Mouse (Mus musculus): ENCODE results near the gene St8sia2.
"Not testable (repeated sequence)": the region's sequence is repeated elsewhere in the genome, so short reads cannot be mapped to it uniquely, and the experiment has no call there.

Gene St8sia2

GRCm38 (mm10) chr7:73989366-73989765 lies 24.1 kb downstream of the St8sia2 start:
- no peak for DNase-seq (ENCODE audit: low read depth, low spot score)

- not testable (repeated sequence) for DNase-seq (ENCODE audit: low read depth, low spot score)
Measured at GRCm38 (mm10) chr7:73972157-73972556, 41.3 kb downstream of the St8sia2 start.

DNA sequence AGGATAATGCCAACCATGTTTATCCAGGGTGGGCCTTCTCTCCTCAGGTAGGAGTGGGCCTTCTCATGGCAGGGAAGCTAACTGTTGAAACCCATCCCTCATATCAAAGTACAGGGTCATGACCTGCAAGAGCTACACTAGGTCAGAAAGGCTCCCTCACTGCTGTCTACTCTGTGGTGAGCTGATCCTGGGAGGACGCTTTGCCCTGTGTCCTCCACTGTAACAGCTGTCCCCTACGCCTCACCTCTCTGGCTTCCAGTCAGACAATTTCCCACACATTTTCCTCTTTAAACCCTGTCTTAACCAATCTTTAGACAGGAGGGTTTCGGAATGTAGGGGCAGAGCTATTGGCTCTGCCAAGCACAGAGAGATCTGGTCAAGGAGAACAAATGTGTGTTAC lies 48.3 kb downstream of the St8sia2 start:
- no peak for DNase-seq (ENCODE audit: low read depth, low spot score)

- no peak for DNase-seq (ENCODE audit: low read depth, low spot score)
Measured at GRCm38 (mm10) chr7:73962431-73962830, 51.1 kb downstream of the St8sia2 start.

GRCm38 (mm10) chr7:73954441-73954840 lies 59.0 kb downstream of the St8sia2 start:
- no peak for DNase-seq (ENCODE audit: low read depth, low spot score)

DNA sequence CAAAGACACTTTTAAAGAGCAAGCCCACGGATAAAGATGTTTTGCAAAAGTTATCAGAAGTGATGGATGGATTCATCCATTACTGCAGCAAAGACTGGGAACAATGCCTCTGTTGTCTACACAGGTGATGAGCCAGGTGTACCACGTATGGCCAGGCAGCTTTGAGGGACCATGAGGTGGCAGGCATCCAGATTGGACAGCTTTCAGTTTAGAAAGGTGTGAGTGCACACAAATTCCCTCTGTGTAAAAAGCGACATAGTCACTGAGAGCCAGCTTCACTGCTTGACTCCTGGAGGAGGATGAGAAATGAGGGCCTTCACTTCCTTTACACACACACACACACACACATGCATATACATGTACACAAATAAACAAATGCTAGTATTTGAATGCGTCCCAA lies 60.4 kb downstream of the St8sia2 start:
- DNase-seq (ENCODE audit: low read depth, low spot score) = no peak

- DNase-seq (ENCODE audit: low read depth, low spot score) = no peak
Measured at GRCm38 (mm10) chr7:73941640-73942039, 71.8 kb downstream of the St8sia2 start.

DNA sequence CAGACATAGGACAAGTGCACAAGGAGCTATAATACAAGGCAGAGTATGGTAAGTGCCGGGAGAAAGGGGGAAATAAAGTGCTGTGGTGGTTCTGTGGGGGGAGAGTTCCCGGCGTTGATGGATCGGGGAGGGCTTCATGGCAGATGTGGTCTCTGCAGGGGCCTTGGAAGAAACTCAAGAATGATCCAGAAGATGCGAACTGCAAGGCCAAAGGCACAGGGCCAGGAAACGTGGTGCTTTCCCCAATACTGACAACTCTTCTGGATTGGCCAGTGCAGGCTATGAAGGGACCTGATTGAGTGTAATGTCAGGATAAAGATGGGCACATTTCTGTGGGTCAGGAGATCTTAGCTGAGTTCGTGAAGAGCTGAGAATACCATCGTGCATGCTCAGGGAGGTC lies 74.3 kb downstream of the St8sia2 start:
- no peak for DNase-seq (ENCODE audit: low read depth, low spot score)

DNA sequence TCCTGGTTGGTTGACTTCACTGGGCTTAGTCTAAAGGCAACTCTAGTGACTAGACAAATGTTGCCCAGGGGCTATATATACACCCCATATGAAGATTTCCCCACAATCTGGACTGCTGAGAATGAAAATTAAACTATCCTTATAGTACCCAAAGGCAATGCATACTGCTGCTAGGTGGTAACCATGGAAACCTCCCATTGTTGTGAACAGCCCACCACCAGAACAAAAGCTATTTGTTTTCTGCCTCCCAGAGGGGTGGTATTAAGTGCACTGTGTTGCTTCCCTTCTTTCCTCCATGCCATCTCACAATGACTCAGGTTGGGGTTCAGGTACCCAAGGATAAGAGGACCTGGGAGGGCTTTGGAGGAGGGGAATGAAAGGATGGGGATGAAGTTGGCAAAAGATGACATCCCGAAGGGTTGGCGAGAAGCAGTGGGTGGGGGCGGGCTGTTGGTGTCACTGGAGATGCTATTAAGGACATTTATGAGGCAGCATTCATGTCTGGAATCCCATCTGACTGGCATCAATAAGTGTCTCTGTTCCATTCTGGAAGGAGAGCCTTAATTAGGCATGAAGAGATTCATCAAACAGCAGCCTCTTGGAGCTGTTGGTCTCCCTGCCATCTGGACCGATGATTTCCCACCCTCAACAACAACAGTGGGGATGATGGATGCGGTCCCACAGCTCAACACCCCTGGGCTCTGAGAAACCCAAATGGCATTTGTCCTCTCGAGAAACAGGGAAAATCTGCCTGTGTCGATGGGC lies 75.3 kb downstream of the St8sia2 start:
- DNase-seq (ENCODE audit: low read depth, low spot score) = no peak

DNA sequence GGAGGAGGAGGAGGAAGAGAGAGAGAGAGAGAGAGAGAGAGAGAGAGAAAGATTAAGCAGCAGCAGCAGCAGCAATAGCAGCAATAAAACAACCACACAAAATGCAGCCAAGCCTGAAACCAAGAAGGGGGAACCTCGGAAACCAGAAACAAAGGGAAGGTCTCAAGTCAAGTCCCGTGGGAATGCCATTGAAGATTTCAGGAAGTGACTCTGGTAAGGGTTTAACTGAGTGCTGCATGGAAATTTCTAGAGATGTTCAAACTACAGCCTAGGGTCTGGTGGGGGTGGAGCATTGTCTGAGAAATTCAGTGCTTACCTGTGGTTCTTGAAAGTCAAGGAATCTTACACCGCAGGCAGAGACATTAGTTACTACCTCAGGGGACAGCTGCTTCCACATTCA lies 77.4 kb downstream of the St8sia2 start:
- DNase-seq (ENCODE audit: low read depth, low spot score) = no peak

GRCm38 (mm10) chr7:73935703-73936102 lies 77.8 kb downstream of the St8sia2 start:
- no peak for DNase-seq (ENCODE audit: low read depth, low spot score)

- no peak for DNase-seq (ENCODE audit: low read depth, low spot score)
Measured at GRCm38 (mm10) chr7:73933036-73933435, 80.5 kb downstream of the St8sia2 start.

DNA sequence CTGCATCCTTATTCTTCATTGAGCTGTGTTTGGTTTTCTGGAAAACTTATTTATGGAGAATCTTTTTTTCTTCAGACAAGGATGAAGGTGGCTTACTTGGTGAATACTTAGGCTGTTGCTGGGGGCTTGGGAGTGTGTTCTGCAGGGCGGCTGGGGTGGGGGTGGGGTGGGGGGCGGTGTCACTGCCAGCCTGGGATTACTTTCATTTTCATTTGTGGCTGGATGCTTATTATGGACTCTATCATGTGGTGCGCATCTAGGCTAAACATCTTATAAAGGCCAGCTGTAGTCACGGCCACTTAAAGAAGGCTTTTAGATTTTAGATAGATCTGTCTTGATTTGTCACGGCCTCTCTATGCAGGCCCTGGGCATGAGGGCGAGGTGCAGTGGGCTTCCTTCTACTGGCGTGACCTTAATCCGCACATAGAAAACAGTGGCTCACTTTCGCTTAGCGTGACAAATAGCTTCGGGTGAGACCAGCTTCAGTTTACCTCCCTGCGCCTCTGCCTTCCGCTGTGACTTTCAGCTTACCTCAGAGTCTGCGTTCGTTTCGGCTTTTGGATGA lies 92.5 kb downstream of the St8sia2 start:
- DNase-seq (ENCODE audit: low read depth, low spot score) = no peak

DNA sequence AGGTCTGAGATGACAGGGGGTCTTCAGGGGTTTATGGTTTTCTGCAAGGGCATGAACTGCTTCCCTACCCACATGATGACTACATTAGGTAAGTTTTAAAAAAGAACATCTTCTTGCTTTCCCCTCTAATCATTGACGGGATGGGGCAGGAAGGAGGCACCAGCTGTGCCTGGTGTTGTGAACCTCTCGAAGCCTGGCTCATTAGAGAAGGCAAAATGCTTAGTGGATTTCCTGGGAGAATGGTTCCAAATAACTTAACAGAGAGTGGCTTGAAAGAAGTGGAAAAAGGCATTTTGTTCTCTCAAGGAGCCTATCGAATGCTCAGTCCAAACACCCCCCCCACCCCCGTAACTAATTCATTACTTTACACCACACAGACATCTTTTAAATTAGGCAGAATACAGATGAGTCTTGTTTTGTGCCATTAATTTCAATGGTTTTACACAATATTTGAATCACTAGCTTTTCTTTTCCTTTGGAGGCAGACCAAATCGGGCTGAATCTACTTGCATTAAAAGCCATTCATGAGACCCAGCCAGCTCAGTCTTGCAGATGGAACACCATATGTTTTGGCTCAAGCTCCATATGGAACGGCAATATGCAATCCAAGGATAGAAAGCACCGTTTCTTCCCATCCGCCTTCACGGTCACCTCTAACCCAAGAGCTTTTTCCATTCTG lies 95.7 kb downstream of the St8sia2 start:
- no peak for DNase-seq (ENCODE audit: low read depth, low spot score)

DNA sequence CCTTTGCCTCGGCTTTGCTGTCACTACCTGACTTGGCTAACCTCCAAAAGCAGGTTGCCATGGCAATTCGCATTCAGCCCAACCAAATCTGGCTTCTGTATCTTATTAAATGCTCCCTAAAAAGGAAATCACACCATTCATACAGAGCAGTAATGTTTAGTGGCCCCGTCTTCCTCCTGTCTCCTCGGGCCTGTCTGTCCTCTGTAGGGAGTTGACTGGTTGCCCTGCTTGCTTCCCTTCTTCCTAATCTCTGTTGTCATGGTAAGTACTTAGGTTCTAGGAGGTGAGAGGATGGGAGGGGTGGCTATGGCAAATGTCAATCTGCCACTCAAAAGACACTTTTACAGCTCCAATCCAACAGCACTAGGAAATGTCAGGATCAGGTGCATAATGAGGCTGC lies 101.6 kb downstream of the St8sia2 start:
- peak; percentile 13 for DNase-seq (ENCODE audit: low read depth, low spot score)

DNA sequence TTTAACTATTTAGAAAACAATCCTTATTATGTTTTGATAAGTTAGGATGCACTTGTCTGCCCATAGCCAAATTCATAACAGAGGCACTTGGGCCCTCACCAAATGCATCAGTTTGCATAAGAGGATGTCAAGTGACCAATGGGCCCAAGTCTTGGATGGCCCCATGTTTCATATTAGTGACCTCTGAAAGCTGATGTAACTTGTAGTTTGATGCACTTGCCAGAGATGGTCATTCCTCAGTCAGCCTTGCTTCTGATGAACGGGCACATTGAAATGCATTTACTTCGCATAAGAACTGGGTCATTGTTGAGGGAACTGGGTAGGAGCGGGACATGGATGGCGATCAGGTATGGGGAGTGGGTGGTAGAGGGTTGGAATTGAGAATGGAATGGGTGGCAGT lies 102.6 kb downstream of the St8sia2 start:
- DNase-seq (ENCODE audit: low read depth, low spot score) = no peak

- no peak for DNase-seq (ENCODE audit: low read depth, low spot score)
Measured at GRCm38 (mm10) chr7:73909432-73910205, 103.9 kb downstream of the St8sia2 start.

DNA sequence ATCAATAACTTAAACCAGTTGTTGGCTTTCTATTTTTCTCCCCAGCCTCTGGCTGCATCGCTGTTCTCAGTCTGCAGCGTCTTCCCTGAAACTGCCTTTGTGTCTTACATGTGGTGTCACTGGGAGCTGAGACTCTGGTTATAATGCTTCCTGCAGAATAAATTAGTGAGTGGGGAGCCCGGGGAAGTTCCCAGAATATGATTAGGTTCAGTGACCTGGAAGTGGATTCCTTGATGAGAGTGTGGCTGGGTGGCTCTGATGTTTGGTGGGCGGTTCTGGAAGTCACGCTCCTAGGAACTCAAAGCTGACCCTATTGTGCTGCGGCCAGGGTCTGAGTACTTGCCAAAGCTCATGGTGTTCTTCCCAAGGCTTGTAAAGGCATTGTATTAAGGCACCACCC lies 119.0 kb downstream of the St8sia2 start:
- no peak for DNase-seq (ENCODE audit: low read depth, low spot score)

DNA sequence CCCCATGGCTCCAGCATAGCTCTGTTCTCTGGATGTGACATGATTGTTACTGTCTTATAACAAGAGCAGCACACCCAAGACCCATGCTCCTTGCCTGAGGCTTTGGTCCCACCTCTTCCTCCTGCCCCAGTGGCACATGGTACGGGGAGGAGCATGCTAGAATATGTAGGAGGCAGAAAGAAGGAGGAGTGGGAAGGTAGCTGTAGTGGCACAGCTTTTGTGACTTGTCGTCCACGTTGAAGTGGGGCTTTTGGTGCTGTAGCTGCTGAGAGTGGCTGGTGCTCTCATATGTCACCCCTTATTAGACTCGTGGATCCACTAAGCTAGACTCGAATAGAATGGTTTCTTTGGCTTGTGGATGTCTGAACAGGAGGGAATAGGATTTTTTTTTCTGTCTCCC lies 121.7 kb downstream of the St8sia2 start:
- no peak for DNase-seq (ENCODE audit: low read depth, low spot score)

- DNase-seq (ENCODE audit: low read depth, low spot score) = no peak
Measured at GRCm38 (mm10) chr7:73890891-73891610, 122.4 kb downstream of the St8sia2 start.

DNA sequence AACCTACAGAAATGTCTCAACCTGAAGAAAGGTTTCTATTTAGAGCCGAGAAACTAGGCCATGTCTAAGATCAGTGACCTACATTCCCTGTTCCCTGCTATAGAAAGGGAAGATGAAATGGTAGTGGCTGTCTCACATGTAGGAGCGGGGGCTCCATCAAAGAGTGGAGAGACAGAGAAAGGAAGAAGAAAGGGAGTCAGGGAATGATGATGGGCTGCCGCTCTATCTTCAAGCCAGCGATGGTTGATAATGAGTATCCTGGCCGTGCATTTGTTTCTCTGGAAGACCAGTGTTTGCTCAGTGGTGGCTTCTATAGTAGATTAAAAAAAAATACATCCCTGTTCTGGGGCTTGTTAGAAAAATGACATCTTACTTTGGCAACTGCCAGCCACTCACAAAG lies 123.0 kb downstream of the St8sia2 start:
- DNase-seq (ENCODE audit: low read depth, low spot score) = no peak

All from ZHBTc4 (cell line).